Mouse (Mus musculus) kidney, postnatal 36 days (tissue): ENCODE measurements at regions not wholly inside any gene's neighbourhood (a gene's known extent, or its start where the extent isn't known, plus 50 kb on each side); places are given as distances from the start of the nearest gene placed in this dataset.
"Not testable (repeated sequence)": the region's sequence is repeated elsewhere in the genome, so short reads cannot be mapped to it uniquely, and the experiment has no call there.

Experiments used
- DNase-seq, 2 experiments: peaks; one replicate each; pipeline ENCODE4 v3.0.0; 2021 to 2022; ENCODE audit warnings: mixed read lengths in 2 of 2

DNA sequence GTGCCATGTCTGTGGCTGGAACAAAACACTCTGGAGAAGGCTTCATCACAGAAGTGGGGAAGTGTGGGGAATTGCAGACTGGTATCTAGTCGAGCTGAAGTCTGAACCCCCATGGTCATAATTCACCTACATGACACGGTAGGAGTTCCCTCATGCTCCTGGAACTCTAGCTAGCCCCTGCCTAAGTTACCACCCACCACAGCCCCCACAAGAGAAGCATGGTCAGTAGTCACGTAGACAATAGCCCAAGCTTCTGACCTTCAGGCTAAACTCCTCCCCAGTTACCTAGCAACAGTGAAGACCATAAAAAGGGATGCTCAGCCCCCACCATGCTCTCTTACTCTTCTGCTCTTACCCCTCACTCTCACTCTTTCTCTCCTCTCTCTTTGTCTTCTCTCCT, 143.8 kb upstream of the Gm17728 start:
- DNase-seq: not testable (repeated sequence)

DNA sequence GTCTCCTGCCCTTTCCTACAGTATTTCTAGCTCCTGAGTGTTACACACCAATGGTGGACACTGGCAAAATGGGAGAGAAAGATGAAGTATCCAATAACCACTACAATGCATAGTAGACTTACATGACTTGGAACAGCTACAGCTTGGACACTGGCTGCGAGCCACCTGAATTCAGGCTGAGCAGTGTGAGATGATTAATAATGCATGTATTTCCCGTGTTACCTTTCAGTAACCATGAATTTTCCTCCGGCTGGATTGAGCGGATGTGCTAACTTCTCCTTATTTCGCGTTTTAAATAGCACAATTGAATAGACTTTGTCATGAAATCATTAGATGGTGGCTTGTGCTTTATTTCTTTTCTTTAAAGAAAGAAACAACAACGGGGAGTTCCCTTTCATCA, 142.4 kb upstream of the Gm17728 start:
- DNase-seq: no peak

DNA sequence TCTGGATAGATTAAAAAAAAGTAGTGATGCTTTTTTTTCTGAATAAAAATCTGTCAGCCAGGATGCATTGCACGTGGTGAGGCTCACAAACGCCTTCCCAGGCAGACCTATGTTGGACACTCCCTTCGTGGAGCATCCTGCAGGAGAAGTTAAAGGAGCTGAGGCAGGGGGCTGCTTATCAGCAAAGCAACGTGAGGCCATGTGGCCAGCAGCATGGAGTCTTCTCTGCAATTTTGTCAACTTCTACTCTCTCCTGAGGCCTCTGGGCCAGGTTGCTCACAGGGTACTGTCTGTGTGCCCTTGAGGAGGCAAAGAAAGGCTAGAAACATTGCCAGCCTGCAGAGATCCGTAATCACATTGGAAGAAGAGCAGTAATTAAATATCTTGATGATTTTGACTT, 140.0 kb upstream of the Gm17728 start:
- DNase-seq: no peak

- no peak for DNase-seq
Observed at GRCm38 (mm10) chr17:9282333-9283176, 139.3 kb upstream of the Gm17728 start.

DNA sequence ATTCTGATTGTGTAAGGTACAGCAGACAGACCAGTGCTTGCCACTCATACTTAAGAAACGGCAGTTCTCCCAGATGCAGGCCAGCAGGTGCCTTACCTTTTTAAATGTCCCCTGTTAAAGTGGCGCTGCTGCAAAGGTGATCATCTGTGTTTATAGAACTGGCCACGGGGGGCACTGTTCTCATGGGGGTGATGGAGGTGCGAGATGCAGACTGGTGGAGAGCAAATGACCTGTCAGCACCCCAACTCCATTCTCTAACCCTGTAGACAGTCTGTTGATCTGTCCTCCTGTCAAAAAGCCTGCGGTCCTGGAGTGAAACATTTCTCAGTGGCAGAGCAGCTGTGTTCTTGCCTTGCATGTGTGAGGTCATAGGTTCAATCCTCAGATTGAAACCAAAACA, 135.4 kb upstream of the Gm17728 start:
- peak in 1 of 2 experiments; percentile 20 for DNase-seq

DNA sequence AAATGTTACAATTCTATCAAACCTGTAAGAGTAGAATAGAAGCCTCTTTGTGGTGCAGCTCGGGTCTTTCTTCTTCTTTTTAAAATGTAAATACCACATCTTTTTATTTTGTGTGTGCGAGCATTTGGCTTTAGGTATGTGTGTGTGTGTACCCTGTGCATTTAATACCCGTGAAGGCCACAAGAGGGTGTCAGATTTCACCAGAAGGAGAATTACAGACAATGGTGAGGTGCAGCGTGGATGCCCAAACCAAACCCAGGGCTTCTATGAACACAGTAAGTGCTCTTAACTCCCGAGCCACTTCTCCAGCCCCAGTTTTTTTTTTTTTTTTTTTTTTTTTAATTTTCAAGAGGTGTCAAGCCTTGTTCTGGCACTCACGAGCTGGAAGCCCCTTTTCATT, 135.0 kb upstream of the Gm17728 start:
- peak in 1 of 2 experiments; percentile 36 for DNase-seq

DNA sequence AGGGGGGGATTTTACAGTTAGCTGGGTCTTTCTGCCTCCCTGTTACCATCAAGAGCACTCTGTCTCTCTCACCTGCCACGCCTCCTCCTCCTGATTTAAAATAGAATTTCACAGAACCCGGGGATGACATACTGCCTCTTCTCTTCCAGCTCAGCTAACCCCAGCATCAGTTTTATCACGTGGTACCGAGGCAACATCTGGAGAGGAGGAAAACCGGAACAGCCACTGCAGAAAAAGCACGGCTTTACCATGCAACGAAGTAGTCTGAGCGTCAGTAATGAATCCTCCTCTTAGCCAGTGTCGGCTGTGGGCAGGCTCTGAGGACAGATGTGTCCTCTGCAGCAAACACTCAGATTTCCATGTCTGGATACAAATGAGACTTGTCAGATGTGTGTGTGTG, 134.2 kb upstream of the Gm17728 start:
- DNase-seq: no peak

- no peak for DNase-seq
Observed at GRCm38 (mm10) chr17:9291601-9292000, 130.3 kb upstream of the Gm17728 start.

DNA sequence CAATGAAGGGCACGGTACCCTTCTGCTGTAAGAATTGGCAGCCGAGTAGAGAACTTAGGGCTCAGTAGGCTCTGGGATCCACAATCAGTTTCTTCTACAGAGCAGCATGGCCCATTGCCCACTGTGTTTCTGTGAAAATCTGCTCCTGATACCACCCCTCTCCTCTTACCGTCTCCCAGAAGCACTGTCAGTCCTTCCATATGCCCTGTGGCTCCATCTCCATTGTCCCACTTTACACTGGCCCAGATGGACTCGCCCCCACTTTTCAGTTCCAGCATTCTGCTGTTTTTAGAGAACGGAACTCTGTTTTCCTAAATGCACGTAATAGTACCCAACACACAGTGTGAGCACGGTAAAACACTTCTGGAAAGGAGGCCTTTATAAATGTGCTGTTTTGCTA, 129.6 kb upstream of the Gm17728 start:
- no peak for DNase-seq

GRCm38 (mm10) chr17:9296371-9296770, 125.5 kb upstream of the Gm17728 start:
- no peak for DNase-seq

DNA sequence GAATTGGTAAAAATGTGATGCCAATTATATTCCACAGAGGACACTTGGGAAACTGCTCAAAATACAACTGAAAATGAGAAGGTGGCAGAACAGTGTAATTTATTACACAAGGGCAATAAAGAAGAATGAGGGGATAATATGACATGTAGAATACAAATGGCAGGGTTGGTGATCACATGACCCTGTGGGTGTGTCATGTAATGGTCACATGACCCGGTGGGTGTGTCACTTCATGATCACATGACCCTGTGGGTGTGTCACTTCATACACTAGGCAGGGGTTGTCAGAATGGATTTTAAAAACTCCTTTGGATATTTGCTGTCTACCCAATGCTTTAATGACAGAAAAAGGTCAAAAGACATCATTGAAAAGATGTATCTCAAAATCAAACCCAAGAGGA, 123.6 kb upstream of the Gm17728 start:
- no peak for DNase-seq

GRCm38 (mm10) chr17:9301101-9301501, 120.8 kb upstream of the Gm17728 start:
- DNase-seq: no peak

- no peak for DNase-seq
Observed at GRCm38 (mm10) chr17:9308507-9308906, 113.4 kb upstream of the Gm17728 start.

- no peak for DNase-seq
Observed at GRCm38 (mm10) chr17:9322772-9323171, 99.1 kb upstream of the Gm17728 start.

DNA sequence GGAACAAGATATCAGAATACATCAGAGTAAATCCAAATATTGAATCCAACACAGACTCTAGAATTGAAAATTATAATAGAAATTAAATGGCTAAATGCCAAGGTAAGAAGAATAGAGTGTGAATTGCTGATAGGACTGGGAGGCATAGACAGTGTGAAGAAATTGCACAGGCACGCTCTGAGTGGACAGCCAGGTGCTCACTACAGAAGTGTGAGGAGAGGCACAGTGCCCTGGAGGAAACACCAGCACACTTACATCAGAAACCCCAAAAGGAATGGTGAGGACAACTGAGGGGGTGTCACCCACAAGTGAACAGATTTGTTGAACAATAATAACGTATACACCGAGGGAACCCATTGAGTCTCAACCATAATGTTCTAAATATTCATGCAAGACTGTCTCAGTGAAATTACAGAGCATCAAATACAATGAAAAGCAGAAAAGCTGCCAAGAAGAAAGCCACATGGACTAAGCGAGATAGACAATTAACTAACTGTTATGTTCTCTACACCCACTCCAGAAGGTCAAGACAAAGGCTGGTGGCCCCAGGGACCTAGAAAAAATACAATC, 92.9 kb upstream of the Gm17728 start:
- no peak for DNase-seq

GRCm38 (mm10) chr17:9357572-9358159, 64.2 kb upstream of the Gm17728 start:
- DNase-seq: no peak
